Mouse (Mus musculus) lung, adult 2 months (tissue): ENCODE measurements around the gene Gsk3b.

Experiments used
- CTCF ChIP-seq: fragments of 200-500 bp; IDR thresholded peaks from 2 replicates; pipeline ENCODE4 v1.5.1; 2011; ENCODE audit warnings: mild to moderate bottlenecking, low read length, control low read depth; ENCODE audit not compliant: insufficient read depth
- POLR2A ChIP-seq: fragments of 200-500 bp; IDR thresholded peaks from 2 replicates; pipeline ENCODE4 v1.6.1; 2011; ENCODE audit warnings: low read depth, mild to moderate bottlenecking, control low read depth, low read length, borderline replicate concordance; ENCODE audit errors: extremely low read depth

DNA sequence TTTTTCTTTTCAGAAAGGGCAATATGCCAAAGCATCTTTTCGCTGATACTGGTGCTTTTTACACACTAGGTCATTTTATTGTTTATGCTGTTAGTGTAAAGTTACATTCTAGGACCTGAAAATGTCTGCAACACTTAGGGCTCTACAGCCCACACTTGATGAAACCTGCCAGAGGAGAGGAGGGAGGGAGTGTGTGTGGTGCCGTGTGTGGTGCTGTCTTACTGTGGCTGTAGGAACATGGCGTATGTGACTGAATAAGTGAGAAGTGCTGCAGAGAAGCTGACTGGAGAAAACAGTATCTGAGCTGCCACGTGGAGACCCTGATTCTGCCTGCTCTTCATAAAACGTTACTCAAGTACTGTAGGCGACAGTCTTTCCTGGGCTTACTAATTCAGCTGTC lies 103.8 kb downstream of the Gsk3b start:
- TF ChIP-seq POLR2A = no peak
- TF ChIP-seq CTCF = no peak
